Mouse (Mus musculus) testis, adult 2 months (tissue): Measurements from ENCODE around the gene Glul.

Experiments used
- CTCF ChIP-seq: fragments of 200-500 bp; IDR thresholded peaks from 2 replicates; pipeline ENCODE4 v1.5.1; 2012; ENCODE audit warnings: low read depth, mild to moderate bottlenecking, inconsistent platforms, low read length, moderate library complexity; ENCODE audit not compliant: control insufficient read depth, insufficient read depth, insufficient replicate concordance
- POLR2A ChIP-seq: fragments of 200-500 bp; IDR thresholded peaks from 2 replicates; pipeline ENCODE4 v1.6.1; 2012; ENCODE audit warnings: low read depth, mild to moderate bottlenecking, inconsistent platforms, low read length, moderate library complexity; ENCODE audit not compliant: control insufficient read depth

DNA sequence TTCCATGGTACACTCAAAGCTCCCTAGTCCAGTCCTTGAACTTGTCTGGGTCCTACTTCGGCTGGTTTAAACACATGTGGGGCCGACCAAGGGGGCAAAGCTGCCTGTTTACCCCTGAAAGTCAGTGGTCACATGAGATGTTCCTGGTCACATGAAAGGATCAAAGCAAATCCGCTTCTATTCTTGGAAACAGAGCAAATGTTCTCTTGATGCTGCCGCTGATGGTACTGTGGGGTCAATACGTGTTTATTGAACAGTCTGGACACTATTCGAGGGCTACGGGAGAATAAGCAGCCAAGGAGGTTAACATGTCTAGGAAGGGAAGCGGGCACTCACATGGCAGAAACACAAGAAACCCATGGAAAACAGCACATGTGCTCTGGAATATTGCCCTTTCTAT, 2.5 kb upstream of the Glul start:
- TF ChIP-seq CTCF (no peak), POLR2A (no peak)
